Mouse (Mus musculus) mesoderm, embryonic 11.5 days (tissue): ENCODE results near the gene Ihh.

Experiments
- DNase-seq: peaks from one replicate; pipeline ENCODE4 v3.0.0-alpha.2; 2012; ENCODE audit warnings: low read depth, low spot score

The Ihh gene

GRCm38 (mm10) chr1:74947986-74948670, 3.3 kb downstream of the Ihh start:
- no peak for DNase-seq

- DNase-seq: no peak
Observed at GRCm38 (mm10) chr1:74941651-74942360, 9.7 kb downstream of the Ihh start.

- DNase-seq: no peak
Observed at GRCm38 (mm10) chr1:74939762-74940161, 11.7 kb downstream of the Ihh start.

- DNase-seq: no peak
Observed at GRCm38 (mm10) chr1:74936221-74936830, 15.1 kb downstream of the Ihh start.

- no peak for DNase-seq
Observed at GRCm38 (mm10) chr1:74935402-74935801, 16.1 kb downstream of the Ihh start, which contains the start of gene Cfap65. Gene Cfap65, minus strand, starts transcription at chr1:74935599.

- DNase-seq: no peak
Observed at GRCm38 (mm10) chr1:74927621-74928296, 23.7 kb downstream of the Ihh start.

- DNase-seq: no peak
Observed at GRCm38 (mm10) chr1:74926721-74927120, 24.8 kb downstream of the Ihh start.

GRCm38 (mm10) chr1:74924464-74924863, 27.0 kb downstream of the Ihh start:
- DNase-seq: no peak

GRCm38 (mm10) chr1:74915706-74916105, 35.8 kb downstream of the Ihh start:
- DNase-seq: no peak

- DNase-seq: no peak
Observed at GRCm38 (mm10) chr1:74902191-74902590, 49.3 kb downstream of the Ihh start.

- peak; percentile 66 for DNase-seq
Observed at GRCm38 (mm10) chr1:74901686-74902085, 49.8 kb downstream of the Ihh start.

GRCm38 (mm10) chr1:74900341-74901285, 50.9 kb downstream of the Ihh start:
- no peak for DNase-seq

GRCm38 (mm10) chr1:74898656-74899431, 52.6 kb downstream of the Ihh start:
- DNase-seq: no peak

GRCm38 (mm10) chr1:74897976-74898375, 53.5 kb downstream of the Ihh start:
- DNase-seq: no peak
